Comparison of ENCODE assay signal across 27 mouse cellular contexts in genomic region chr10:75562596-75562995, GRCm38 (mm10). TPM values are rescaled to one million over a fixed set of nuclear protein-coding genes. Genes with fewer than 3 reads are reported as not detected.
A peak's percentile ranks its signal among the peaks of the same experiment; 100 is the strongest.
DNase-seq lines count a peak whose midpoint lies in the region; TF ChIP-seq lines count a peak whose summit lies in the region.
"Had no signal": no experiment of that assay in that cellular context is flagged by ENCODE, and none has a peak within 500 bp of the region (broad histone marks: within the 10 kb centered on the region; RNA-seq: fewer than 3 reads in every experiment).

No protein-coding gene starts in this region.

- 85% methylated on average over 8 of the region's 8 CpGs for WGBS in heart, embryonic 10.5 days

- H3K27me3 ChIP-seq in heart, embryonic 10.5 days (ENCODE audit: insufficient read depth, poor library complexity, severe bottlenecking): peaks cover 86% of the 10 kb centered on the region
- peaks cover 68% of the 10 kb centered on the region for H3K27me3 ChIP-seq in E14TG2a.4 (ENCODE audit: insufficient read depth, low read length)
- H3K27me3 ChIP-seq: Patski had no signal

- no peaks in the 10 kb centered on the region for H3K9me3 ChIP-seq in heart, embryonic 10.5 days
- no peaks in the 10 kb centered on the region for H3K9me3 ChIP-seq in E14TG2a.4 (ENCODE audit: low read length)
- H3K9me3 ChIP-seq: forebrain, embryonic 10.5 days; G1E; heart, embryonic 12.5 days; heart, embryonic 15.5 days; hindbrain, embryonic 10.5 days; hindbrain, embryonic 13.5 days; intestine, embryonic 15.5 days had no signal

- no peak overlapping the region for H3K27ac ChIP-seq in heart, embryonic 10.5 days
- H3K27ac ChIP-seq: forebrain, embryonic 10.5 days; heart, embryonic 15.5 days; hindbrain, embryonic 10.5 days; hindbrain, embryonic 13.5 days; intestine, embryonic 15.5 days had no signal

- no peak overlapping the region for H3K4me3 ChIP-seq in heart, embryonic 10.5 days
- H3K4me3 ChIP-seq in E14TG2a.4 (replicated peaks; ENCODE audit: low read length): peak overlapping the region; percentile 29; the same call in 1 of the 2 replicates
- H3K4me3 ChIP-seq: forebrain, embryonic 10.5 days; heart, embryonic 12.5 days; heart, embryonic 15.5 days; hindbrain, embryonic 10.5 days; hindbrain, embryonic 13.5 days; intestine, embryonic 15.5 days had no signal

- no peak for TF ChIP-seq CTCF in E14TG2a.4 (conservative IDR thresholded peaks at IDR 0.05; ENCODE audit: low read length)

- DNase-seq in heart, adult 11 months: peak; percentile 64
- DNase-seq in heart, embryonic 10.5 days (ENCODE audit: low spot score): no peak
- peak; percentile 51 for DNase-seq in ES-CJ7 (ENCODE audit: low read depth, low spot score)
- DNase-seq in adrenal gland, adult 8-10 months: no peak
- no peak for DNase-seq in gastrocnemius, postnatal 4 days (ENCODE audit: low spot score in 2 of 2)
- DNase-seq: adrenal gland, postnatal 10 days; adrenal gland, postnatal 36 days; cerebellum, adult 18-20 months; cerebellum, adult 9-10 months; cerebellum, postnatal 36 days; gastrocnemius, postnatal 25 days; heart, postnatal 10 days; heart, postnatal 36 days; kidney, adult 11 months had no signal

- H3K4me1 ChIP-seq in heart, embryonic 10.5 days: peaks cover 27% of the 10 kb centered on the region
- peaks cover 72% of the 10 kb centered on the region for H3K4me1 ChIP-seq in E14TG2a.4 (replicated peaks; ENCODE audit: low read depth, low read length)

- H3K36me3 ChIP-seq in heart, embryonic 10.5 days: no peaks in the 10 kb centered on the region
- H3K36me3 ChIP-seq in E14TG2a.4 (ENCODE audit: insufficient read depth, low read length): no peaks in the 10 kb centered on the region
- H3K36me3 ChIP-seq: forebrain, embryonic 10.5 days; G1E; heart, embryonic 12.5 days; heart, embryonic 15.5 days; hindbrain, embryonic 10.5 days; hindbrain, embryonic 13.5 days; intestine, embryonic 15.5 days had no signal

RNA-seq across cellular contexts. Expression of gene Ggt1, which starts 1.2 kb away (rescaled TPM):
- polyA plus RNA-seq in heart, embryonic 10.5 days (2016; fragmentation: Nextera tagmentation; extraction: Ambion mirVana): 0.27 and 1.9 TPM in 2 replicates
- total RNA-seq in adrenal gland, adult 8-10 months (2022): under 1 TPM in 2 of 4 experiments, not detected in 2; 0.40 to 0.42 TPM
- total RNA-seq in gastrocnemius, postnatal 4 days (2021): under 1 TPM; 0.66 to 0.80 TPM
- total RNA-seq: adrenal gland, postnatal 36 days; G1E; gastrocnemius, adult 8-10 months; heart, adult 8-10 months; heart, postnatal 10 days; heart, postnatal 36 days had no signal
- polyA plus RNA-seq: G1E had no signal

RNA-seq across cellular contexts. Expression of gene Lrrc75b, which starts 2.5 kb away (rescaled TPM):
- polyA plus RNA-seq in heart, embryonic 10.5 days (2016; fragmentation: Nextera tagmentation; extraction: Ambion mirVana): 0.78 and 1.1 TPM in 2 replicates
- under 1 TPM; 0.19 to 0.37 (median 0.26) TPM for total RNA-seq in adrenal gland, adult 8-10 months (2022)
- 1 to 10 TPM; 2.8 to 3.3 TPM for total RNA-seq in gastrocnemius, postnatal 4 days (2021)
- total RNA-seq: granulocyte monocyte progenitor cell, adult 5-6 weeks had no signal
- polyA plus RNA-seq: G1E had no signal

RNA-seq across cellular contexts. Expression of gene Ggt5, which starts 26.5 kb away (rescaled TPM):
- polyA plus RNA-seq in heart, embryonic 10.5 days (2016; fragmentation: Nextera tagmentation; extraction: Ambion mirVana): 1.4 and 4.9 TPM in 2 replicates
- 1 to 10 TPM; 4.2 to 9.6 (median 5.7) TPM for total RNA-seq in adrenal gland, adult 8-10 months (2022)
- 10 to 100 TPM; 10.8 to 13.1 TPM for total RNA-seq in gastrocnemius, postnatal 4 days (2021)
- polyA plus RNA-seq: C2C12, G1E, Patski had no signal

RNA-seq across cellular contexts. Expression of gene Gucd1, which starts 44.8 kb away (rescaled TPM):
- 24.0 and 28.8 TPM in 2 replicates for polyA plus RNA-seq in heart, embryonic 10.5 days (2016; fragmentation: Nextera tagmentation; extraction: Ambion mirVana)
- total RNA-seq in adrenal gland, adult 8-10 months (2022): 10 to 100 TPM; 20.3 to 23.9 (median 23.2) TPM
- 10 to 100 TPM; 39.5 to 39.9 TPM for total RNA-seq in gastrocnemius, postnatal 4 days (2021)

RNA-seq across cellular contexts. Expression of gene Snrpd3, which starts 45.2 kb away (rescaled TPM):
- polyA plus RNA-seq in heart, embryonic 10.5 days (2016; fragmentation: Nextera tagmentation; extraction: Ambion mirVana): 139 and 148 TPM in 2 replicates
- total RNA-seq in adrenal gland, adult 8-10 months (2022): 10 to 100 TPM; 82.7 to 88.0 (median 86.2) TPM
- total RNA-seq in gastrocnemius, postnatal 4 days (2021): 100 to 1,000 TPM; 103 to 106 TPM

Comparison
In these comparisons a context has a peak if more than half of its experiments do, and no peak if none do; other contexts are left out.
1. DNase-seq: peak in heart, adult 11 months (single experiment) and ES-CJ7 (single experiment); none in heart, embryonic 10.5 days (single experiment), adrenal gland, adult 8-10 months (single experiment) and gastrocnemius, postnatal 4 days (0 of 2).